Mouse (Mus musculus) embryo, embryonic 11.5 days (tissue): Measurements from ENCODE around the gene Cib4.

Experiments used
- DNase-seq: peaks from one replicate; pipeline ENCODE4 v3.0.0-alpha.2; 2012; ENCODE audit warnings: low read depth, low spot score

Gene Cib4

DNA sequence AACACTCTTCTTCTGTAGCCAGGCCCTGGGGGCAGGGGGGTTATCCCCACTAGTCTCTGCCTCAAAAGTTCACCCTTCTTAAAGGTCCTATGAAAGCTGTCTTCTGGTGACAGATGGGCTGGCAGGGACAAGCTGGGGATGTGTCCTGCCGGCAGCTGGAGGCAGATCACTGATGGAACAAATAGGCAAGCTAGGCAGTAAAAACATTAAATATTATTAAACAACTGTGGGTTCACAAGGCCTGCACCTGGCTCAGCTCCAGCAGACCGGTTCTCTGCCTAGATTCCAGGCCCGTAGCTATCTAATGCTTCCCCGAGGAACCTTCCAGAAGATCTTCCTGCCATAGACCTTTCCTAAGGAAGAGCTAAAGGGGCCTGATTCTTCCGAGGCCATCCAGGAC lies 27.5 kb downstream of the Cib4 start:
- no peak for DNase-seq

DNA sequence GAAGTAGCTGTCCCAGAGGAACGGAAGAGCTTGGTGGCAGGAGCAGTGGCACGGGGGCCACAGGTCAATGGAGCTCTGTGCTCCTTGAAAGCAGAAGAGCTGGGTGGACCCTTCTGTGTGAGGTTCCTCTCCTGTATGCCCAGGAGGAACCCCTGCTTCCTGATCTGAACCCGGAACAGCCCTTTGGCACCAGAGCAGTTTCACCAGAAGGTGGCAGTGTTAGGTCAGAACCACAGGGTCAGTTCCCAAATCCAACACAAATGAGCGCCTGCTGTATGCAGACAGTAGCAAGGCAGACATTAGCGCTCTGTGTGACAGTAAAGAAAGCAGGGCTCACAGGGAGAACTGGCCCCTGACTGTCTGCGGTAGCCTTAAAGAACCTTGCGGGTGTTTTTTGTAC lies 29.3 kb downstream of the Cib4 start:
- no peak for DNase-seq

DNA sequence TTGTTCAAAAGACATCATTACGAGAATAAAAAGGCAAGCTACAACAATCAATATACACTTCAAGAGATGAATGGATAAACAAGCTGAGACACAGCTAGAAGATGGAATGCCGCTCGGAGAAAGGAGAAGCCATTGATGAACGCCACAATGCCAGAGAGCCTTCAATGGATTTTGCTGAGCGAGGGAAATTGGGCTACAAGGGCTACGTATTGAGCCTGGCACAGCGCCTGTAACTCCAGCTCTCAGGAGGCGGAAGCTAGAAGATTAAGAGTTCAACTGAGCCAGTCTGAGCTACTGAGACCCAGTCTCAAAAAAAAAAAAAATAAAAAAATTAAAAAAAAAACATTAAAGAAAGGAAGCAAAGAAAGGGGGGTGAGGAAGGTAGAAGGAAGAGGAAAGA lies 32.5 kb downstream of the Cib4 start:
- no peak for DNase-seq

DNA sequence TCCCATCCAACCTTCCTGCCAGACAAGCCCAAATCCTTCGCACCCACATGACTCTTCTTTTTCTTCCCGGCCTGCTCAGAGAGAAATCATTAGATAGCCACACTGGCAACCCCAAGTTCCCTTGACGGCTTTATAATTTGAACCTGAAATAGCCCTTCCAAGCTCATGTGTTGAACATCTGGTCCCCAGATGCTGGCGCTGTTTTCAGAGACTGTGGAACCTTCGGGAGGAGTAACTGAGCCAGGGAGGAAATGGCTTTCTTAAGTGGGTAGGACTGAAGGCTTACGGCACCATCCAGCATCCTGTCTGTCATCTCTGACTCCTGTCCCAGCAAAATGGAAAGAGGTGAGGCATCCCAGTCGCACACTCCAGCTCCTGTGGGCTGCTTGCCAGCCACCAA lies 48.3 kb downstream of the Cib4 start:
- peak; percentile 58 for DNase-seq

DNA sequence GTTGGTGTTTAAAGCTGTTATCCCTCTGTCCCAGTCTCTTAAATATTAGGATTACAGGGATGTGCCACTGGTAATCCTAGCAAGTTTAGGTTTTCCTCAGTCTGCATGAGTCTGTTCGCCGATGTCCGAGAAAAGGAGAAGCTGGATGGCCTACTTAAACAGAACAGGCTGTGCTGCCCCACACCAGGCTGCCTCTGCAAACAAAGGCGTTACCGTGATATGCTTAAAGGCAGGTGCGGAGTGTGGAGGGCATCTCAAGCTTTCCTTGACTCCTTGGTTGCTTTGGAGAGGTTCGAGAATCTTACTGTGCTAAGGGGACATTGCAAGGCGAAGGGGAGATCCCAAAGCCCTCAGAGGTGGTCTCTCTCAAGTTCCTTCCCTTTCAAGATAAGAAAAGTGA lies 48.8 kb downstream of the Cib4 start:
- DNase-seq = no peak

DNA sequence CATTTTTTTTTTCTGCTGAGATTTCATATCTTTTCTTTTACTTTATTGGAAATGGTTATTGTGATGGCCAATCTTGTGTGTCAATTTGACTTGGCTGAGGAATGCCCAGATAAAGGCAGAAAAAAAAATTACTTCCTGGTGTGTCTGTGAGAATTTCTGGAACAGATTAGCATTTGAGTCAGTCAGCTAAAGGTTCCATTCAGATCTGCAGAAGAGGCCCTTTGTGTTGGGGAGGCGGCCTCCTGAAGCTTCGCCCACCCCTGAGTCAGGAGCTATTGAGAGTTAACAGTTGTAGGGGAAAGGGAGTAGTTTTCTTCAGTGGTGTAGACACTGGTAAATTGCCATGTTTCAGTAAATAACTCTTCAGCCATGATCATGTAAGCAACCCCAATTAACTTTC lies 50.3 kb downstream of the Cib4 start:
- no peak for DNase-seq

DNA sequence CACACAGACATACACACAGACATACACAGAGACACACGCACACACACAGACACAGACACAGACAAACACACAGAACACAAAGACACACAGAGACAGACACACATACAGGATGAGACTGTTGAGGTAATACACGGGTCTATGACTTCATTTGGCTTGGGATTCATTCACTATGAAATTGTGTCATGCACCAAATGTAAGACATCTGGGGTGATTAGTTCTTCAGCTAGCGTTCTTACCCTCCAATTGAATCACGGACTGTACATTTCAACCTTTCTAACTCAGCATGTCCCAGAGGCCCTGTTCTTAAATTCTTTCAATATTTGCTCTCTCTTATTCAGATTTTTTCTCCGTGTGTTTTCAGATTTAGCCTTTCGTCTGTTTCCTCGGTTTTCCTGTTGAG lies 51.0 kb downstream of the Cib4 start:
- no peak for DNase-seq

DNA sequence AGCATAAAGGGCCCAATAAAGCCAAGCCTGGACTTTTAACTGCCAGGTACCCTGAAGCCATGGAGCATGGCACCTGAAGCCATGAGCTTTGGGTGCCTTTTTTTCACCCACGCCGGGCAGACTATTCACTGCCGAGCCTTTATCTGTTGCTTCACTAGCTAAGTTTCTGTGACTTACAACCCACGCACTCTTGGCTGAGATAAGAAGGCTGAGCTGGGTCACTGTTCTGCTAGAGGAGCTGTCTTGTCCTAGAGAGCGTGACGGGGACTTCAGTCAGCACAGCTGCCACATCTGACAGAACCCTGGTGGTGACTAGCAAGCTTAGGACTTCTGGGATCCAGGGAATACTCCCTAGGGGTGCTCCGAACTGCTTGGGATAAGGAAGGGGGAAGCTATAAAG lies 51.9 kb downstream of the Cib4 start:
- no peak for DNase-seq

DNA sequence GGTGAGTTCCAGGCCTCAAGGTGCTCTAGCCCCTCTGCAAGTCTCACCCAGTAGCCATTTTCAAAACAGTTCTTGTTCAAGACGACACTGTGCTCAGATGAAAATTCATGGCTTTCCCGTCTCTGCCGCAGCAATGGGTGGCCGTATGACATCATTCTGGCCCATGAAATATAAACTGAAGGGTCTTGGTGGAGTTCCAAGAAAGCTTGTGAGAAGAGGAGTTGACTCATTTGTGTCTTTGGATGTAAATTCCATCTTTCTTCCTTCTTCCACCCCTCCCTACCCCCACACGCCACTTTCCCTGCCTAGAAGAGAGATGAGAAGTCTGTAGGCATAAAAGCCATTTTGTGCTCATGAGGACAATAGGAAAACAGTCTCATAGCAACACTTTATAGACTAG lies 54.8 kb downstream of the Cib4 start:
- DNase-seq = no peak

DNA sequence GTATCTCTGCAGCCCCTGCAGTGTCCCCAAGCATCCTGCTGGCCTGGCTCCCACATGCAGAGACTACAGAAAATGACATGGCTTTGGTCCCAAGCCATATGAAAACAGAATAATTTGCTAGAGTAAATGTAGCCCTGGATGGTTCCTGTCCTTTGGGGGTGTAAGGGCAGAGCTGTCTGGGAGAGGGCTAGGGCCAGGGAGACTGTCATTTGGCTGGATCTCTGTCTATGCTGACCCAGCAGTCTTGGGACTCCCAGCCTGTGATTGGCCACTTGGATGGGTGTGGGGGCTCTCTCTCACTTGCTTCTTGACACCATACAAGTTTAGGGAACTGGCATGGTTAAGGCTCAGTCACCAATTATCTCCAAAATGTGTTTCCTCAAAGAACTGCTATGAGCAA lies 55.4 kb downstream of the Cib4 start:
- no peak for DNase-seq

DNA sequence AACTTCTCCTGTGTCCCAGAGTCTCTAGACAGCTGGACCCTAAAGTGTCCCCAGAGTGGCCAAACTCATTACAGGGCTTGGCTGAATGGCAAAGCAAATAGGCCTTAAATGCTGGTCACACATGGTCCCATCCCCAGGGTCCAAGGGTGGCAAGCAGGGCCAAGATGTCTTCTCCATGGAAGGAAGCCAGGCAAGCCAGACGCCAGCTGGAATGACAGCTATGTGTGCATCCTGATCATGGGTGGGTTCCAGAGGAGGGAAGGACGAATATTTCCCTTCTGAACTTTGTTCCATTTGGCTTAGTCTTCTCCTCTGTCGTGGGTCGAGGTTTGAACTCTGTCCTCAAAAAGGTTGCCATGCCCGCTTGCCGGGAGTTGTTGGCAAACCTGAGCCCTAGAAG lies 60.5 kb downstream of the Cib4 start:
- no peak for DNase-seq

DNA sequence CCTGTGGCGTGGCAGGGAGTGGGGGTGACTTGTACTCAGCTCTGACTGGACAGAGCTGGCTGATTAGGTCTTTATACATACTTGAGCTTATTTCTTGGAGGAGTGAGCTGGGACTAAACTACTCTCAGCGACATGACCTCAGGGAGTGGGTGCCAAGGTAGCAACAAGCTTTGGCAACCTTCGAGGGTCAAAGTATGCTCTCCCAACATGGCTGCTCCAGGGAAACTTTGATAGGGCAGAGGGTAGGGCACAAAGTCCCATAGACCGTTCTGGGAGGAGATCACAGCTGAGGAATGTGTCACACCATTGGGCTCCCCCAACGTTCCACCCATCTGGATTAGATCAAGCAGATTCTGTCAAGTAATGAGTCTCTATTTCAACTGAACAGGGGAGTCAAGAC lies 61.0 kb downstream of the Cib4 start:
- no peak for DNase-seq

DNA sequence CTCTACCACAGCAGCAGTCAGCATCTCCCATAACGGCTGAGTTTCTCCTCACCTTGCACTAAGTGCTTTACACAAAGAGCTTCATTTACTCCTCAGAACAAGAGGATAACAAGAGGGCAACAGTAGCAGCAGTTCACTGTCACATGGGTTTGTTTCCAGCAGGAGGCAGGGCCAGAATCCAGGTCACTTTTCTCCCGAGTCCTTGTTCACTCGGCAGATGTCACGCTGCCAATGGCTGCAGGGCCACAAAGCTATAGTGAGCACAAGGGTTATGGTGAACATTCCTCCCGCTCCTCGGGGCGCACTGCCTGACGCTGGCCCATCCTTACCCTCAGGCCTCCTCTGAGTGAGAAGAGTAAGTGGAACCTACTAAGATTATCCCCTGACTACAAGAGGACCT lies 62.1 kb downstream of the Cib4 start:
- no peak for DNase-seq

DNA sequence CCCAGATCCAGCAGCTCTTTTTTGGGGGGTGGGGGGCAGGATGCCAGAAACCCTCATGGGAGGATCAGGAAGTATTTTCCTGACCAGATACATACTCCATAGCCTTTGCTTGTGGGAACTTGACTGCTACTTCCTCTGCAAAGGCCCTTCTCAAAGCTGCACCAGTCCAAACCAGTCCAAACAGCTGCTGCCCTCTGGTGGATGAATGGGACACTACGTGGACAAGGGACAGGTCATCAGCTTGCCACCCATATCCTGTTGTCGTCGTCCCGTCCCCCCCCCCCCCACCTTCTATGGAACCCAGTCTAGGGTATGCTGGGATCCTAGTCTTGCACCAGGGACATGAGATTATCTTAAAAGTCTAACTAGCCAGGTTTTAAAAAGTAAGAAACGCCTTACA lies 63.3 kb downstream of the Cib4 start:
- peak; percentile 55 for DNase-seq

DNA sequence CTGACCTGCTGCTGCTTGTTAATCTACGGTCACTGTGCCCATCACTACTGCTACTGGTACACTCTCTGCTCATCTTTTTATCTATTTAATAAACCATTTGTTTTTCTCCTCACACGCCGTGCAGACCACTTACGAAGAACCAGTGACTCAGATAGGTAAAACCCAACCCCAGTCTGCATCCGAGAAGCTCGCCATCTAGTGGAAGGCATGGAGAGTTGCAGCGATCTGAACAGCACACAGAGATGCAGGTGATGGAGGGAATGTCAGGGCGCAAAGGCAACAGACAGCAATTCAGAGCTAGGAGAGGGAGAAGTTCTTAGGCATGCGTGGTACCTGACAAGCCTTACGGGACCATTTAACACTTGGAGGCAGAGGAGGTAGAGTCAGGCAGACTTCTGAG lies 69.1 kb downstream of the Cib4 start:
- no peak for DNase-seq

DNA sequence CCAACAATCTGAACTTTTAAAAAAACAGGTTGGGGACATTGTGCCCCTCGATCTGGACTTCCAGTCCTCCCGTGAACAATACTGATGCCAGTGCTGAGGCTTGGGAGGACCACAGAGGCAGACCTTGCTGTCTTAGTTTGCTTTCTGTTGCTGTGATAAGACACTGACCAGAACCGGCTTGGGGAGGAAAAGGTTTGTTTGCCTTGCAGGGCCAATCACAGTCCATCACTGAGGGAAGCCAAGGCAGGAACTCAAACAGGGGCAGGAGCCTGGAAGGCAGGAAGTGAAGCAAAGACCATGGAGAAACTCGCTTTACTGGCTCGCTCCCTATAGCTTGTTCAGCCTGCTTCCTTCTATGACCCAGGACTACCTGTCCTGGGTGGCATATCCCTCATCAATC lies 73.5 kb downstream of the Cib4 start:
- DNase-seq = no peak

DNA sequence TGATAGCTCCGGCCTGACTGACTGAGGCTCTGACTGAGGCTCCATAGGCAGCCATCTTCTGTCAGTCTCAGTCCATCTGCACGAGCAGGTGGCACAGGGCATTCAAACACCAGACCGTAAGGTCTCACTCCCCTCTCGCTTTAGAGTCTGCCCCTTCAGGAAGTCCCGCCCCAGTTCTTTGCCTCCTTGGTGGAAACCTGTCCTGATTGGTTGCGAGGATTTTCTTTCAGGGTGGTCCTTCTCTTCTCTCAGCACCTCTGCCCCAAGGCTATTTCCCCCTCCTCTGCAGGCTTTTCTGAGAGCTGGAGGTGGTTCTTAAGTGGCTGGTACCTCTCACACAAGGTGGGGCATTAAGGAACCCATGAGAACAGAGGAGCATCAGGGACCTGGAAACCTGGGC lies 75.2 kb downstream of the Cib4 start:
- DNase-seq = no peak

DNA sequence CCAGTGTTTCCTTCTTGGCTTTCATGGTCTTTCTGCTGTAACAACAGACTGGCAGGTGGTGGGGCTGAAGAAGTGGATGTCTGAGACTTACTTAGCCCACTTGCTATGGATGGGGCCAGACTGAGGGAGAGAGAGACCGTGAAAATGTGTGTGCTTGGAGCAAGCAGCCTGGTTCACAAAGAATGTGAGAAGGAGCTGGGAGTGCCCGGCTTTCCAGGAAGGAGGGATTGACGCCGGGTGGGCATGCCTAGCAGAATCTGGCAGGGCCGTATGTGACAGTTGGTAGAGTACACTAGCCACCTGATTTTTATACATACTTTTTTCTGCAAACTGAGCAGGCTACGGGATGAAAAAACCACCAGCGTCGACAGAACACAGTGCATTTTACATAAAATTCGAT lies 79.3 kb downstream of the Cib4 start:
- DNase-seq = no peak

DNA sequence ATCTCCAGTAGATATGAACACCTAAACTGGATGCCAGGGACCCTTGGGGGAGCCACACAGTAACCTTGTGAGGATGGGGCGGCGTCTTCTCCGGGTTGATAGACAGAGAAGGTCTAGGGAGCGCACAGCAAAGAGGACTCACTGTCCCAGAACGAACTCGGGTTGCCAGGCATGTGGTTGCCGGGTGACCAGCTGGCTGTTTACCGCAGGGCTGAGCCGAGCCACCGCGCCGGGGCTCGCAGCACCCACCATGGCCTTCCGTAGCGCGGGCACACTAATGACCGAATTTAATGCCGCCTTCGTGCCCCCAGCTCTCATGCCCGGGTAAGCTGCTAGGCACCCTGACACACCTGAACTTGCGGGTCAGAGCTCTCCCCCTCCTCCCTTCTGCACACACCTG lies 79.8 kb downstream of the Cib4 start, which contains the start of gene 1700001C02Rik:
Gene 1700001C02Rik, plus strand, starts transcription at position 187 of the 400 bp plus-strand sequence.
- DNase-seq = no peak

DNA sequence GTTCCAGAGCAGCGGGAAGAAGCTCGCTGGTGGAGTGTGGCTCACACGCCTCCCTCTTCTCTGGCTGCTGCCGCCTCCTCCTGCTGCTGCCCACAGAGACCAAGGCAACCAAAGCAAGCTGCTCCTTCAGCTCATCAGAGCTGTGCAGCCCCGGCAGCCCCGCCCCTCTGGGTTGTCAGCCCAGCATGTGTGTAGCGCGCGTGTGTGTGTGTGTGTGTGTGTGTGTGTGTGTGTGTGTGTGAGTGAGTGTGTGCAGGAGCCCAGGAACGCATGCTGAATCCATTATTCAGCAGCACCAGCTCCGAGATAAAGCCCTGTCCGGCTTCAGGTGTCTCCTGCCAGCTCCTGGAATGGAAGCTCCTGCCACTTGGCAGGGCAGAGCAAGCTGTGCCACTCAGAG lies 83.8 kb downstream of the Cib4 start, which contains the start of gene Otof:
Gene Otof, minus strand, starts transcription at position 112 of the 400 bp plus-strand sequence.
- no peak for DNase-seq

DNA sequence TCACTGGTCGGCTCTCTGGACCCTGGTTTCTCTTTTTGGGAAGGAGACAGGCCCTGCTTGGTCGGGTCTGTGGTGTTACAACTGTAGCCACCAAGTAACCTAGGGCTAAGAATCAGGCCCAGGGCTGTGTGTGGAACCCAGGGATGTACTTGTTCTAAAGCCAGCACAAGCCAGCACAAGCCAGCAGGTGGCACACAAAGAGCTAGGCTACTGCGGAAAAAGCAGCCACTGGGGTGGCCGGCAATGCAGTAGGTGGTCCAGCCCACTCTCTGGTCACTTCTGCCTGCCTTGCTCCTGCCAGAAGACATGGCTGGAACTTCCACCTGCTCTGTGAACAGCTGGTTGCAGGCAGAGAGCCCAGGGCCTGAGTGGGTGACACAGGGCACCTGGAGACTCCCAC lies 85.5 kb downstream of the Cib4 start:
- no peak for DNase-seq

DNA sequence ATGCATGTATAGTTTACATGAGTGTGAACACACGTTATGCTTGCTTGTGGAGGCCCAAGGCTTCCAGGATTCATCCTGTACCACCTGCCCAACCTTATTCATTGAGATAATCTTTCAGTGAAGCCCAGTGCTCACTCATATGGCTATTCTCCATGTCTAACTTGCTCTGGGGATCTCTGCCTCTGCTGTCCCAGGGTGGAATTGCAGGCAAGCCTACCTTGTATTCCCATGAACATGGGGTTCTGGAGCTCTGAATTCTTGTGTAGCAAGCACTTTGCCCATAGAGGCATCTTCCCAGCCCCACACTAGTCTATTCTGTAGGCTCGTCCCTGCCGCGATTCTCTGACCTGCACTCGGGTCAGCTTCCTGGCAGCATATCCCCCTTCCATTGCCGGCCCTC lies 89.6 kb downstream of the Cib4 start:
- DNase-seq = no peak

DNA sequence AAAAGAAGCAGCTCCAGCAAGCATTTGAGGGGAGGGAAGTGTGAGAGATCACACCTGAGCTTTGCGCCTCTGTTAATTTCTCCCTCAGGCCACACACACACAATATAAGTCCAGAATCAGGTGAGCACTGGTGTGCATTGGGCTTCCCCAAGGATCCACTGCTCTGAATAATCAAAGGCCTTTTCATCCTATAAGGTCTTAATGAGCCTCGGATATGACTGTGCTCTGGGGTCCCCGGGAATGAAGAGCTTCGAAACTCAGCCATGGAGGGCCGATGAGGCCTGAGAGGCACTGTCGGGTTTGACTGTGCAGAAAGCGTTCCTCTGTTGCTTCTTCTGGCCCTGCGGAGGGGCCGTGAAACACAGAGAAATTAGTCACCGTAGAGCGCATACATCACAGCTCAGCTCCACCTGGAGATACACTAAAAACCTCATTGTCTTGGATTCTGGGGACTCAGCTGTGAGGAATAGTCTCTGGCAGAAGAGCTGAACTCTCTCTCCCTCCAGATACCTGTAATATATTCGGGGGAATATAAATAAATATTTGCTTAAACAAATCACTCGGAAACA lies 101.2 kb downstream of the Cib4 start:
- no peak for DNase-seq

DNA sequence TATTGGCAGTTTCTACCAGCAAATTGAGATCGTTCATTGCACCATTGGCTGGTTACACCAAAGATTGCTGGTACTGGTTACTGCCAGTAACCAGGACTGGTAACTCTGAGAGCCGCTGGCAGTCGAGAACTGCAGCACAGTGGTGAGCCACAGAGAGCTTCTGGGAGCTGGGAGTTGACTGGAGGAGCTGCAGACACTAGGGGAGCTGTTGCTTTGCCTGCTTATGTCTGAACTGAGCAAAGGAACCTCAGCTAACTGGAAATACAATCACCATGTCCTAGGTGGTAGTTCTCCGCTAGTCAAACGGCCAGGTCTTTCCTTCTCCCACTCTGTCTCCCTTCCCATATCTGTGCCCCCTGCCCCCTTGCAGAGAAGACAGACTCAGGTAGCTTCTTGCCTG lies 103.4 kb downstream of the Cib4 start:
- no peak for DNase-seq
